Mouse (Mus musculus) lung, embryonic 16.5 days (tissue): Measurements from ENCODE around the gene Sema3f. TPM values are rescaled to one million over a fixed set of nuclear protein-coding genes. Genes with fewer than 3 reads are reported as not detected.
A peak's percentile ranks its signal among the peaks of the same experiment; 100 is the strongest.

Experiments
- ATAC-seq: fragments of 200-750 bp; cut with Nextera tagmentation; 2 replicates; pipeline ENCODE4 v1.8.0; 2017; ENCODE audit warnings: low read depth, mild to moderate bottlenecking, moderate library complexity
- H3K27ac ChIP-seq: fragments of 300-500 bp; sonication (generic); 2 replicates; pipeline ENCODE4 v1.5.1; 2014; ENCODE audit warnings: mild to moderate bottlenecking, control low read depth, low read length
- H3K27me3 ChIP-seq: fragments of 300-500 bp; sonication (generic); 2 replicates; pipeline ENCODE4 v1.6.1; 2014; ENCODE audit warnings: low read depth, low read length, mixed read lengths; ENCODE audit not compliant: control insufficient read depth, insufficient read depth
- H3K36me3 ChIP-seq: fragments of 300-500 bp; sonication (generic); 2 replicates; pipeline ENCODE4 v1.6.1; 2014; ENCODE audit warnings: low read length; ENCODE audit not compliant: control insufficient read depth, insufficient read depth
- H3K4me1 ChIP-seq: fragments of 300-500 bp; sonication (generic); replicated peaks from 2 replicates; pipeline ENCODE4 v1.6.1; 2014; ENCODE audit warnings: low read length, mixed read lengths; ENCODE audit not compliant: control insufficient read depth, insufficient read depth
- H3K4me2 ChIP-seq: fragments of 300-500 bp; sonication (generic); 2 replicates; pipeline ENCODE4 v1.6.1; 2014; ENCODE audit warnings: low read depth, low read length, control low read depth
- H3K4me3 ChIP-seq: fragments of 300-500 bp; sonication (generic); 2 replicates; pipeline ENCODE4 v1.5.1; 2014; ENCODE audit warnings: mild to moderate bottlenecking, low read length, control low read depth
- H3K9ac ChIP-seq: fragments of 300-500 bp; sonication (generic); 2 replicates; pipeline ENCODE4 v1.6.1; 2014; ENCODE audit warnings: low read length, control low read depth
- H3K9me3 ChIP-seq: fragments of 300-500 bp; sonication (generic); 2 replicates; pipeline ENCODE4 v1.6.1; 2016; ENCODE audit warnings: low read length; ENCODE audit not compliant: control insufficient read depth
- WGBS: fragments of 180-500 bp; shearing (Covaris S2); extraction: QIAGEN DNeasy Blood & Tissue Kit; methylation state at CpG from one replicate; pipeline ENCODE4 v1.1.7; 2014; 5-methylcytosine and 5-hydroxymethylcytosine counted together
- polyA plus RNA-seq: library from polyadenylated mRNA; unstranded; fragments of >200 nt; fragmentation: Nextera tagmentation; extraction: Ambion mirVana; gene quantifications from 2 replicates; pipeline ENCODE4 v1.2.1, GENCODE M21; 2015

Gene Sema3f
- polyA plus RNA-seq, 1 experiment from 2014 or later: 10.4 TPM

- Histone ChIP-seq H3K27me3 (no peaks in the 10 kb centered on the region), H3K4me2 (no peak overlapping the region), H3K4me3 (no peak overlapping the region), H3K9ac (no peak overlapping the region), H3K4me1 (peaks cover 14% of the 10 kb centered on the region), H3K9me3 (no peaks in the 10 kb centered on the region), H3K36me3 (no peaks in the 10 kb centered on the region), H3K27ac (no peak overlapping the region)
- WGBS: 72% methylated on average over 6 of the region's 6 CpGs
- no peak for ATAC-seq
Measured at GRCm38 (mm10) chr9:107646975-107647374, 63.3 kb downstream of the Sema3f start.

- 14% methylated on average over 5 of the region's 5 CpGs for WGBS
- no peaks in the 10 kb centered on the region for H3K27me3 ChIP-seq
- no peak overlapping the region for H3K4me2 ChIP-seq
- peaks cover 14% of the 10 kb centered on the region for H3K4me1 ChIP-seq
- H3K9ac ChIP-seq: no peak overlapping the region
- no peaks in the 10 kb centered on the region for H3K36me3 ChIP-seq
- H3K4me3 ChIP-seq: no peak overlapping the region
- peak; percentile 73 for ATAC-seq
- H3K9me3 ChIP-seq: no peaks in the 10 kb centered on the region
- no peak overlapping the region for H3K27ac ChIP-seq
Measured at GRCm38 (mm10) chr9:107645577-107645976, 64.7 kb downstream of the Sema3f start.

DNA sequence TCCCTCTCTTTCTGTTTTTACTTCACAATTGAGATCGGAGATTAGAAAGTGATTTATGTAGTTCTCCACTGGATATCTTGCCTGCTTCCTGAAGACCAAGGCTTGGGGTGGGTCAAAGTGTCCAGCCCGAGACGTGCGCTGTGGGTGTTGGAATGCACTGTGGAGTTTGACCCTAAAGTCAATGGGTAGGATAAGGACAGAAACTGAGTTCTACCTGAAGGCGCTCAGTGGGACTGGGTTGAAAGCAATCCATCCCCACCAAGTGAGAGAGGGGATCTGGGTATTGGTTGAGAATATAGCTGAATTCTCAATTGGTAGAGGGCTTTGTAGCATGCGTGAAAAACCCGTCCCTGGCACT lies 65.1 kb downstream of the Sema3f start:
- Histone ChIP-seq H3K9ac (peak overlapping the region; percentile 62), H3K9me3 (no peaks in the 10 kb centered on the region), H3K4me3 (peak overlapping the region; percentile 44), H3K36me3 (no peaks in the 10 kb centered on the region), H3K27ac (no peak overlapping the region), H3K4me2 (peak overlapping the region; percentile 61), H3K4me1 (peaks cover 14% of the 10 kb centered on the region), H3K27me3 (no peaks in the 10 kb centered on the region)
- 0 out of 2 replicates have a peak, but pooled peaks have one; percentile 13 for ATAC-seq
- 35% methylated on average over 7 of the region's 7 CpGs for WGBS

DNA sequence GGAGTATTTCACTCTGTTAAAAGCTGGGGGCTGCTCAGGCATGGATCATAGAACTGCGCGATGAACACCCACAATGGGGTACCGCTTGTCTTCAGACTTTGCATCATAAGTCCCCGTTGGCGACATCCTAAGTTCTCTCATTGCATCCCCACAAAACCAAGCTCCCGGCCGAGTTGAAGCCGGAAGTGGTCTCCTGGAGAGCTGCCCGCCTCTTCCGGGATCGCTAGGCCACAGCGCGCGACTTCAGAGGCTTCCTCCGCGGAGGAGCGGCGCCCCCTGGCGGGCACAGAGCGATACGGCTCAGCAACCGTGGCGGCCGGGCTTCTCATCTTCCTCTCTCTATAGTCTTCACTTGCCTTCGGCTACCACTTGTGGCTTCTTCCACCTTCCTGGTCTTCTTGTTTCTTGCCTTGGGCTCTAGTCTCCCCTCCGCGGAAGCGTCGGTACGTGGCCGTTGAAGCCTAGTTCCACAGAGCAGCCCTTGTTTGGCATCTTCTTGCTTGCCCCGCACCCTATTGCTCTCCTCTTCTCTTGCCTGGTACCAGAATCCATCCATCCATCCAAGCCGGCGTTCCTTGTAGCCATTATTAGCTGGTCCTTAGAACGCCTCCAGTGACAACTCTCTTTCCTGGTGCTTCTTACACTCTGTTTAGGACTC lies 65.7 kb downstream of the Sema3f start:
- peak overlapping the region; percentile 44 for H3K4me3 ChIP-seq
- WGBS: 4% methylated on average over 35 of the region's 35 CpGs
- H3K9ac ChIP-seq: peak overlapping the region; percentile 65
- no peaks in the 10 kb centered on the region for H3K36me3 ChIP-seq
- H3K27me3 ChIP-seq: no peaks in the 10 kb centered on the region
- H3K27ac ChIP-seq: no peak overlapping the region; the same call in 1 of the 2 replicates
- H3K4me2 ChIP-seq: peak overlapping the region; percentile 61
- peaks cover 13% of the 10 kb centered on the region for H3K4me1 ChIP-seq
- H3K9me3 ChIP-seq: no peaks in the 10 kb centered on the region
- ATAC-seq: peak; percentile 90

DNA sequence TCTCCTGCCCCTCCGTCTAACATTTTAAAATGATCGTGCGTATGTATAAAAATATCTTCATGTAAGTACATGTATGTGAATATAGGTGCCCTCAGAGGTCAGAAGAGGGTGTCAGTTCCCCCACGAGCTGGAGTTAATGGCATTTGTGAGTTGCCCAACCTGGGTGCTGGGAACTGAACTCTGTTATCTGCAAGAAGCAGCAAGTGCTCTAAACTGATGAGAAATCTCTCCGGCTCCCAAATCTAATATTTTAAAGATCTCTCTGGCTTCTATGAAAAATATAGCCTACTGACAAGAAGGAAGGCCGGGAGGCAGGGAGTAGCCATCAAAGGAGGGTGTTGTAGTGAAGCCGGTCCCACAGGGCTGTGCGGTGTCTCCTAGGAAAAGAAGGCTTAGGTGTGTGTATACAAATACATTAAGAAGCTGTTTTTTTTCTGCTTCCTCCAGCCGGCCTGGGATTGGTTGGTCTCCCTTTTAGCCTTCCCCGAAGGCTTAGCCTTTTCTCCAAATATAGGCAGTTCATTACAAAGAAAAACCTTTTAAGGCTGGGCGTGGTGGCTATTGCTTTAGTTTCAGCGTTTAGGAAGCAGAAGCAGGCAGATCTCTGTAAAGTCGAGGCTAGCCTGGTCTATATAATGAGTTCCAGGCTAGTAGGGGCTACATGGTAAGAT lies 66.6 kb downstream of the Sema3f start:
- no peaks in the 10 kb centered on the region for H3K27me3 ChIP-seq
- no peak overlapping the region for H3K4me3 ChIP-seq
- no peak overlapping the region for H3K9ac ChIP-seq
- H3K36me3 ChIP-seq: no peaks in the 10 kb centered on the region
- 88% methylated on average over 13 of the region's 13 CpGs for WGBS
- no peaks in the 10 kb centered on the region for H3K9me3 ChIP-seq
- ATAC-seq: no peak
- peaks cover 8% of the 10 kb centered on the region; the same call in 1 of the 2 replicates for H3K4me1 ChIP-seq
- peak overlapping the region; percentile 61; the same call in 1 of the 2 replicates for H3K4me2 ChIP-seq
- H3K27ac ChIP-seq: no peak overlapping the region

GRCm38 (mm10) chr9:107641666-107642065 lies 68.6 kb downstream of the Sema3f start:
- H3K36me3 ChIP-seq: no peaks in the 10 kb centered on the region
- peaks cover 8% of the 10 kb centered on the region; the same call in 1 of the 2 replicates for H3K4me1 ChIP-seq
- ATAC-seq: no peak
- H3K27me3 ChIP-seq: no peaks in the 10 kb centered on the region
- 69% methylated on average over 8 of the region's 8 CpGs for WGBS
- no peak overlapping the region for H3K9ac ChIP-seq
- no peak overlapping the region for H3K27ac ChIP-seq
- no peaks in the 10 kb centered on the region for H3K9me3 ChIP-seq
- H3K4me2 ChIP-seq: no peak overlapping the region
- H3K4me3 ChIP-seq: no peak overlapping the region

DNA sequence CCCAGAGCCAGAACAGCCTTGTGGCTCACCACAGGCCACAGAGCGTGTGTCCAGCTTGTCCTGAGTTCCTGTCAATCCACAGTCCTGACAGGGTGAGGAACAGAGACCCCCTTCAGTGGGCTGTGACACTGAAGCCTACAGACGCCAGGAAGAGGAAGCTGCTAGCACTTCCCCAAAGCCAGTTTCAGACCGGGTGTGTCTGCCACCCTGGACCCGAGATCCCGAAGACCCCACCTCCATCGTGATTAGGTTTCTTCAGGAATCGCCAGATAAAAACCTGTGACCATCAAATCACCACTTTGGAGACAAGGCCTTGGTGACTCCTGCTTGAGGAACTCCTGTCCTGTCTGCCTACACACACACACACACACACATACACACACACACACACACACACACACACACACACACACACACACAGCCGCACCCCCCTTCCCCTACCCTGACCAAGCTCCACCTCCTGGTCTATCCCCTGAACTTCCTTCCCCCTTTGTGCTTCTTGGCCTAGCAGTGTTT lies 70.0 kb downstream of the Sema3f start:
- no peak for ATAC-seq
- Histone ChIP-seq H3K4me1 (peaks cover 14% of the 10 kb centered on the region), H3K4me3 (no peak overlapping the region), H3K27me3 (no peaks in the 10 kb centered on the region), H3K4me2 (no peak overlapping the region), H3K36me3 (no peaks in the 10 kb centered on the region), H3K9ac (no peak overlapping the region), H3K9me3 (no peaks in the 10 kb centered on the region), H3K27ac (no peak overlapping the region)
- 31% methylated on average over 8 of the region's 8 CpGs for WGBS

GRCm38 (mm10) chr9:107637070-107637469 lies 73.2 kb downstream of the Sema3f start:
- no peak overlapping the region for H3K4me2 ChIP-seq
- H3K27ac ChIP-seq: no peak overlapping the region
- no peak overlapping the region for H3K9ac ChIP-seq

GRCm38 (mm10) chr9:107635279-107636028 lies 74.8 kb downstream of the Sema3f start, which contains the start of gene Gnai2:
Gene Gnai2 (minus strand): TSS chr9:107635367.
- Histone ChIP-seq H3K9me3 (no peaks in the 10 kb centered on the region), H3K36me3 (0 out of 2 replicates have a peak, but pooled peaks cover 4% of the 10 kb centered on the region), H3K4me3 (peak within 1 kb of the TSS; percentile 96), H3K4me1 (peaks cover 34% of the 10 kb centered on the region), H3K4me2 (peak within 1 kb of the TSS; percentile 97), H3K27me3 (no peaks in the 10 kb centered on the region), H3K27ac (peak within 1 kb of the TSS; percentile 95), H3K9ac (peak within 1 kb of the TSS; percentile 98)
- 2% methylated on average over 35 of the region's 38 CpGs for WGBS
- peak; percentile 96 for ATAC-seq

More at GRCm38 (mm10) chr9:107637070-107637469, 73.2 kb downstream of the Sema3f start:
- Histone ChIP-seq H3K36me3 (no peaks in the 10 kb centered on the region), H3K9me3 (no peaks in the 10 kb centered on the region), H3K4me3 (no peak overlapping the region), H3K4me1 (peaks cover 17% of the 10 kb centered on the region), H3K27me3 (no peaks in the 10 kb centered on the region)
- WGBS: 18% methylated on average over 7 of the region's 7 CpGs
- no peak for ATAC-seq
